Mouse (Mus musculus) heart, postnatal 4 days (tissue): ENCODE data around the gene Olfr476. TPM values are rescaled to one million over a fixed set of nuclear protein-coding genes. Genes with fewer than 3 reads are reported as not detected.
"Not testable (repeated sequence)": the region's sequence is repeated elsewhere in the genome, so short reads cannot be mapped to it uniquely, and the experiment has no call there.

ENCODE experiments used
- DNase-seq: peaks from one replicate; pipeline ENCODE4 v3.0.0; 2021
- total RNA-seq, 2 experiments: library from RNA; stranded (reverse); gene quantifications; 2 replicates each; pipeline ENCODE4 v1.2.3; 2021

The Olfr476 gene
- total RNA-seq = not detected

- no peak for DNase-seq
Observed at GRCm38 (mm10) chr7:107964503-107964902, at the start of gene Olfr476. Gene Olfr476 (plus strand): TSS chr7:107964803.

GRCm38 (mm10) chr7:107930146-107930545 is 34.5 kb upstream of the Olfr476 start, which contains the start of gene Olfr473:
Gene Olfr473 (plus strand): TSS chr7:107930446.
- no peak for DNase-seq

- not testable (repeated sequence) for DNase-seq
Observed at GRCm38 (mm10) chr7:107952539-107952938, 12.1 kb upstream of the Olfr476 start.

- no peak for DNase-seq
Observed at GRCm38 (mm10) chr7:107954343-107954742, 10.3 kb upstream of the Olfr476 start, which contains the start of gene Olfr474. Gene Olfr474 (plus strand): TSS chr7:107954643.

GRCm38 (mm10) chr7:107986393-107986792 is 21.8 kb downstream of the Olfr476 start, which contains the start of gene Olfr477:
Gene Olfr477 (plus strand): TSS chr7:107986693.
- no peak for DNase-seq

- not testable (repeated sequence) for DNase-seq
Observed at GRCm38 (mm10) chr7:108014256-108014655, 49.7 kb downstream of the Olfr476 start.

Other genes with a start within 250 kb of the Olfr476 start
- under 1 TPM in 1 of 2 experiments, not detected in 1; 0.24 TPM for gene Cyb5r2, start 206.8 kb upstream of the Olfr476 start, total RNA-seq
- gene Ovch2, start 163.6 kb upstream of the Olfr476 start, total RNA-seq = not detected
- gene Olfr467, start 152.5 kb upstream of the Olfr476 start, total RNA-seq = not detected
- not detected for gene Olfr469, start 139.3 kb upstream of the Olfr476 start, total RNA-seq
- gene Olfr470, start 117.3 kb upstream of the Olfr476 start, total RNA-seq = not detected
- gene Olfr472, start 66.9 kb upstream of the Olfr476 start, total RNA-seq = under 1 TPM in 1 of 2 experiments, not detected in 1; 0.07 TPM
- not detected for gene Olfr473, start 34.4 kb upstream of the Olfr476 start, total RNA-seq
- gene Olfr474, start 10.2 kb upstream of the Olfr476 start, total RNA-seq = not detected
- not detected for gene Olfr477, start 21.9 kb downstream of the Olfr476 start, total RNA-seq
- gene Olfr478, start 69.2 kb downstream of the Olfr476 start, total RNA-seq = not detected
- not detected for gene Olfr479, start 85.9 kb downstream of the Olfr476 start, total RNA-seq
- gene Olfr480, start 102.5 kb downstream of the Olfr476 start, total RNA-seq = not detected
- not detected for gene Olfr481, start 115.1 kb downstream of the Olfr476 start, total RNA-seq
- gene Olfr482, start 132.8 kb downstream of the Olfr476 start, total RNA-seq = under 1 TPM; 0.67 to 0.83 TPM
- not detected for gene Olfr483, start 136.0 kb downstream of the Olfr476 start, total RNA-seq
- not detected for gene Olfr484, start 162.6 kb downstream of the Olfr476 start, total RNA-seq
- gene Olfr485, start 195.1 kb downstream of the Olfr476 start, total RNA-seq = not detected
- not detected for gene Olfr486, start 207.9 kb downstream of the Olfr476 start, total RNA-seq
- gene Olfr487, start 249.8 kb downstream of the Olfr476 start, total RNA-seq = not detected